Mouse (Mus musculus) spleen, adult 2 months (tissue): ENCODE data around the gene Plcg2.

Source experiments
- CTCF ChIP-seq: fragments of 200-500 bp; IDR thresholded peaks from 2 replicates; pipeline ENCODE4 v1.5.1; 2011; ENCODE audit warnings: mild to moderate bottlenecking, inconsistent platforms; ENCODE audit not compliant: insufficient read depth, insufficient read length, insufficient replicate concordance; ENCODE audit errors: extremely low read depth
- POLR2A ChIP-seq: fragments of 200-500 bp; IDR thresholded peaks from 2 replicates; pipeline ENCODE4 v1.6.1; 2011; ENCODE audit warnings: low read depth, low read length, inconsistent platforms

DNA sequence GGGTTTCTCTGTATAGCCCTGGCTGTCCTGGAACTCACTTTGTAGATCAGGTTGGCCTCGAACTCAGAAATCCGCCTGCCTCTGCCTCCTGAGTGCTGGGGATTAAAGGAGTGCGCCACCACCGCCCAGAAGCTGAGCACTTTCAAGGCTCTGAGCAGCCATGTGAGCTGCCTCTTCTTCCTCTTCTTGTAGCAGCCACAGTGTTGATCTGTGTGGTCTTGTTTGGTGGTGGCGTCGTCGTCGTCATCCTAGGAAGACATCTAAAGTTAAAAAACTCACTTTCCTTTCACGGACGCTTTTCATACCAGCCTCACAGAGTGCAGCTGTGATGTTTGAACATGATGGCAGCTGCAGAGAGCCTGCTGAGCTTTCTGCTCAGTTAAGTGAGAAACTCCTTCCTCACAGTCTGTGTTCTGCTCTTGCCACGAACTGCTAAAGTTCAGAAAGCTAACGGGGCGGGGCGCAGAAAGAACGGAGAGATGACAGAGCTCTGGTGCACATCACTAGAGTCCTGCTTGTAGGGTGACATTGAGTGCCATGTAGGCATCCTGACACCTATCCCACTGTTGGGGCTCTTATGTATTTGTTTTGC lies 34.4 kb downstream of the Plcg2 start:
- TF ChIP-seq CTCF (no peak), POLR2A (no peak)
